Mouse (Mus musculus): Measurements from ENCODE around the gene Cmss1.

GRCm38 (mm10) chr16:57302792-57303698, 303.6 kb downstream of the Cmss1 start:
- TF ChIP-seq CTCF (IDR thresholded peaks at IDR 0.05; ENCODE audit: low read depth) (no peak), EP300 (IDR thresholded peaks at IDR 0.05; ENCODE audit: low read depth) (no peak)
